Mouse (Mus musculus): Measurements from ENCODE around the gene Ddx19a.
"Not testable (repeated sequence)": the region's sequence is repeated elsewhere in the genome, so short reads cannot be mapped to it uniquely, and the experiment has no call there.

The Ddx19a gene

GRCm38 (mm10) chr8:110976532-110976931 is 21.1 kb downstream of the Ddx19a start:
- not testable (repeated sequence) for DNase-seq (ENCODE audit: extremely low spot score, low spot score)

- peak; percentile 86 for DNase-seq (ENCODE audit: extremely low spot score, low spot score)
Observed at GRCm38 (mm10) chr8:110969910-110970770, 27.5 kb downstream of the Ddx19a start.

GRCm38 (mm10) chr8:110967326-110967725 is 30.3 kb downstream of the Ddx19a start:
- no peak for DNase-seq (ENCODE audit: extremely low spot score, low spot score)

GRCm38 (mm10) chr8:110966586-110966985 is 31.0 kb downstream of the Ddx19a start:
- DNase-seq (ENCODE audit: extremely low spot score, low spot score): no peak

GRCm38 (mm10) chr8:110965594-110965993 is 32.0 kb downstream of the Ddx19a start:
- DNase-seq (ENCODE audit: extremely low spot score, low spot score): no peak

GRCm38 (mm10) chr8:110964666-110965065 is 32.9 kb downstream of the Ddx19a start:
- DNase-seq (ENCODE audit: extremely low spot score, low spot score): no peak

- no peak for DNase-seq (ENCODE audit: extremely low spot score, low spot score)
Observed at GRCm38 (mm10) chr8:110963051-110963450, 34.5 kb downstream of the Ddx19a start.

GRCm38 (mm10) chr8:110959906-110960305 is 37.7 kb downstream of the Ddx19a start:
- DNase-seq (ENCODE audit: extremely low spot score, low spot score): no peak

- no peak for DNase-seq (ENCODE audit: extremely low spot score, low spot score)
Observed at GRCm38 (mm10) chr8:110959071-110959780, 38.4 kb downstream of the Ddx19a start.

- DNase-seq (ENCODE audit: extremely low spot score, low spot score): not testable (repeated sequence)
Observed at GRCm38 (mm10) chr8:110958553-110958952, 39.0 kb downstream of the Ddx19a start.

- no peak for DNase-seq (ENCODE audit: extremely low spot score, low spot score)
Observed at GRCm38 (mm10) chr8:110958135-110958534, 39.5 kb downstream of the Ddx19a start.

- no peak for DNase-seq (ENCODE audit: extremely low spot score, low spot score)
Observed at GRCm38 (mm10) chr8:110957471-110957870, 40.1 kb downstream of the Ddx19a start.

GRCm38 (mm10) chr8:110956619-110957450 is 40.8 kb downstream of the Ddx19a start:
- DNase-seq (ENCODE audit: extremely low spot score, low spot score): no peak

- no peak for DNase-seq (ENCODE audit: extremely low spot score, low spot score)
Observed at GRCm38 (mm10) chr8:110954776-110955175, 42.8 kb downstream of the Ddx19a start.

GRCm38 (mm10) chr8:110950065-110950484 is 47.5 kb downstream of the Ddx19a start:
- DNase-seq (ENCODE audit: extremely low spot score, low spot score): no peak

- DNase-seq (ENCODE audit: extremely low spot score, low spot score): no peak
Observed at GRCm38 (mm10) chr8:110945716-110946115, 51.9 kb downstream of the Ddx19a start.

- DNase-seq (ENCODE audit: extremely low spot score, low spot score): no peak
Observed at GRCm38 (mm10) chr8:110944276-110944876, 53.2 kb downstream of the Ddx19a start.

- no peak for DNase-seq (ENCODE audit: extremely low spot score, low spot score)
Observed at GRCm38 (mm10) chr8:110941453-110941948, 56.1 kb downstream of the Ddx19a start.

GRCm38 (mm10) chr8:110940682-110941452 is 56.7 kb downstream of the Ddx19a start:
- no peak for DNase-seq (ENCODE audit: extremely low spot score, low spot score)
